Mouse (Mus musculus) heart, adult 2 months (tissue): ENCODE data around the gene Ech1. TPM values are rescaled to one million over a fixed set of nuclear protein-coding genes. Genes with fewer than 3 reads are reported as not detected.

ENCODE experiments used
- DNase-seq, 2 experiments: peaks; one replicate each; pipeline ENCODE4 v3.0.0; 2021
- H3K27ac ChIP-seq: fragments of 200-600 bp; 2 replicates; pipeline ENCODE4 v1.8.1; 2022
- H3K27me3 ChIP-seq: fragments of 200-500 bp; 2 replicates; pipeline ENCODE4 v1.6.1; 2012; ENCODE audit warnings: mild to moderate bottlenecking, low read length, inconsistent platforms, mixed read lengths; ENCODE audit not compliant: control insufficient read depth, insufficient read depth
- H3K36me3 ChIP-seq: fragments of 200-500 bp; 2 replicates; pipeline ENCODE4 v1.6.1; 2012; ENCODE audit warnings: low read length, inconsistent platforms; ENCODE audit not compliant: control insufficient read depth, insufficient read depth
- H3K4me1 ChIP-seq: fragments of 200-500 bp; 2 replicates; pipeline ENCODE4 v1.6.1; 2011; ENCODE audit warnings: low read length; ENCODE audit not compliant: control insufficient read depth, insufficient read depth
- H3K4me3 ChIP-seq: fragments of 200-600 bp; 2 replicates; pipeline ENCODE4 v1.8.1; 2022
- H3K79me2 ChIP-seq: fragments of 200-500 bp; replicated peaks from 2 replicates; pipeline ENCODE4 v1.6.1; 2012; ENCODE audit warnings: mild to moderate bottlenecking, inconsistent platforms, low read length, moderate library complexity, mixed read lengths; ENCODE audit not compliant: control insufficient read depth, insufficient read depth
- H3K9ac ChIP-seq: fragments of 200-500 bp; 2 replicates; pipeline ENCODE4 v1.6.1; 2012; ENCODE audit warnings: low read depth, mild to moderate bottlenecking, control low read depth, inconsistent platforms, low read length, mixed read lengths
- CTCF ChIP-seq: fragments of 200-600 bp; IDR thresholded peaks from 2 replicates; pipeline ENCODE4 v1.8.1; 2022; ENCODE audit warnings: antibody characterized with exemption, mild to moderate bottlenecking, moderate library complexity
- EP300 ChIP-seq: fragments of 200-500 bp; IDR thresholded peaks from 2 replicates; pipeline ENCODE4 v1.6.1; 2011; ENCODE audit warnings: low read depth, low read length, control low read depth; ENCODE audit not compliant: insufficient read depth
- POLR2A ChIP-seq: fragments of 200-500 bp; IDR thresholded peaks from 2 replicates; pipeline ENCODE4 v1.6.1; 2011; ENCODE audit warnings: mild to moderate bottlenecking, low read depth, low read length, control low read depth; ENCODE audit not compliant: insufficient read depth
- WGBS: fragments of 180-500 bp; shearing (Covaris S2); methylation state at CpG from one replicate; pipeline ENCODE4 v1.1.7; 2018; 5-methylcytosine and 5-hydroxymethylcytosine counted together
- intact Hi-C: fragments of 180-260 bp; cut with DNase I; formaldehyde crosslinking; loops from one replicate; pipeline ENCODE4 v1.15.1; 2025
- polyA plus RNA-seq: library from polyadenylated mRNA; depleted of rRNA; stranded (reverse); fragments of >200 nt; gene quantifications from 2 replicates; pipeline ENCODE4 v1.2.3, GENCODE M21; 2012
- total RNA-seq, 2 experiments: library from RNA; stranded (reverse); gene quantifications; 2 replicates each; pipeline ENCODE4 v1.2.3; 2021

The Ech1 gene
- total and polyA plus RNA-seq, 3 experiments = 1,826 to 2,229 (median 2,087) TPM

DNA sequence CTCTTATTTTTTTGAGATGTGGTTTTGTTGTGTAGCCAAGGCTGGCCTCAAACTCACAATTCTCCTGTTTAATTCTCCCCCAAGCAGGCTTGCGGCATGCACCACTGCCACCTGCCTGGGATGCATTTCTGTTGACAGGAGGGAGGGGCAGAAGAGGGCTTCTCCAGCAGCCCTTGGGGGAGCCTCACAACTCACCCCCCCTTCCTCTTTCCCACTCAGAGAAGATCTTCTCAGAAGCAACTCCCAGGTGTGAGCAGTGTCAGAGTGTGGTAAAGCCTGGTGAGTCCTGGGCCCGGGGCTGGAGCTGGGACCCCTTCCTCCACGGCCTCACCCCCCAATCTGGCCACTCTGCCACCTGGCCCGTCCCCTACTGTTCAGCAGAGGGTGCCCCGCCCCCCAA, 39.9 kb upstream of the Ech1 start:
- Histone ChIP-seq H3K27me3 (no peaks in the 10 kb centered on the region), H3K36me3 (no peaks in the 10 kb centered on the region), H3K27ac (no peak overlapping the region), H3K79me2 (no peaks in the 10 kb centered on the region), H3K4me3 (no peak overlapping the region), H3K4me1 (peaks cover 6% of the 10 kb centered on the region), H3K9ac (no peak overlapping the region)
- 90% methylated on average over 5 of the region's 5 CpGs for WGBS
- TF ChIP-seq CTCF (no peak), EP300 (no peak), POLR2A (no peak)
- intact Hi-C loops = no loop called here
- DNase-seq = no peak

DNA sequence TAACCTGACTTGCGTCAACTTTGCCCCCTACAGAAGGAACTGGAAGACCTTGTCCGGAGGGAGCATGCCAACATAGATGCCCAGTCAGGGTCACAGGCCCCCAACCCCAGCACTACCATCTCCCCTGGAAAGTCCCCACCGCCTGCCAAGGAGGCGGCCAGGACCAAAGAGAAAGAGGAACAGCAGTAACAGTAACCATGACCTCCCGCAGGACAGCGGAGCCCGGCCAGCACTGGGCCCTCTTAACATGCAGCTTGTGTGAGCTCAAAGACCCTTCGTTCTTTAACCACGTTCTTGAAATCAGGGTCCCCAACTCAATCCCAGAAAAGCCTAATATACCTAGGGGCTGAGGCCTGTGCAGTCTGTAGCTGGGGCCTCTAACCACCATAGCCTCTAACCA, 37.1 kb upstream of the Ech1 start:
- Histone ChIP-seq H3K79me2 (no peaks in the 10 kb centered on the region), H3K4me3 (no peak overlapping the region), H3K27me3 (no peaks in the 10 kb centered on the region), H3K36me3 (no peaks in the 10 kb centered on the region), H3K27ac (no peak overlapping the region), H3K9ac (no peak overlapping the region), H3K4me1 (peaks cover 3% of the 10 kb centered on the region; the same call in 1 of the 2 replicates)
- intact Hi-C loops = no loop called here
- TF ChIP-seq POLR2A (no peak), CTCF (no peak), EP300 (no peak)
- WGBS = 89% methylated on average over 9 of the region's 9 CpGs
- DNase-seq = no peak

- TF ChIP-seq EP300 (no peak), CTCF (no peak), POLR2A (no peak)
- Histone ChIP-seq H3K27ac (no peak within 1 kb of the TSS), H3K9ac (no peak within 1 kb of the TSS; the same call in 1 of the 2 replicates), H3K79me2 (no peaks in the 10 kb centered on the region), H3K36me3 (no peaks in the 10 kb centered on the region), H3K27me3 (no peaks in the 10 kb centered on the region), H3K4me1 (peaks cover 3% of the 10 kb centered on the region; the same call in 1 of the 2 replicates), H3K4me3 (no peak within 1 kb of the TSS)
- intact Hi-C loops = no loop called here
- DNase-seq = peak in 1 of 2 experiments; percentile 67
- WGBS = 52% methylated on average over 5 of the region's 5 CpGs
Measured at GRCm38 (mm10) chr7:28788307-28789195, 36.5 kb upstream of the Ech1 start, which contains the start of gene Rinl. TSS of gene Rinl (plus strand) at chr7:28788969.

DNA sequence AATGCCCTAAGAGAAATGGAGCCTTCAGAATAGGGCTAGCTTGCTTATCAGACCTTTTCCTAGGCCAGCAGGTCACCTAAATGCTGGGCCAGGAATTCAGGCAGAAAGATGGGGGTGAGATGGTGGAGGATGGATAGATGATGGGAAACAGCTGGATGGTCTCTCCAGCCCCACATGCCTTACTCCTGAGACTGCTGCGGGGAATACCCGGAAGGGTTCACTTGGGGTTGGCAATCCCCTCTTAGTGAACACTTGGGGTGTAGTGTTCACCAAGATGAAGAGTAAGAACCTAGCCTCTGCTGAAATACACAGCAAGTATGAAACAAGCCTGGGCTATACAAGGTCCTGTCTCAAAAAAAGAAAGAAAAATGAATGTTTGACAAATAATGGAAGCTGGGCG, 35.8 kb upstream of the Ech1 start:
- TF ChIP-seq POLR2A (no peak), CTCF (no peak), EP300 (no peak)
- Histone ChIP-seq H3K9ac (no peak overlapping the region; the same call in 1 of the 2 replicates), H3K79me2 (no peaks in the 10 kb centered on the region), H3K36me3 (no peaks in the 10 kb centered on the region), H3K4me1 (peaks cover 3% of the 10 kb centered on the region; the same call in 1 of the 2 replicates), H3K27ac (no peak overlapping the region), H3K27me3 (no peaks in the 10 kb centered on the region), H3K4me3 (no peak overlapping the region)
- intact Hi-C loops = no loop called here
- WGBS = 74% methylated on average over 3 of the region's 3 CpGs
- no peak for DNase-seq

DNA sequence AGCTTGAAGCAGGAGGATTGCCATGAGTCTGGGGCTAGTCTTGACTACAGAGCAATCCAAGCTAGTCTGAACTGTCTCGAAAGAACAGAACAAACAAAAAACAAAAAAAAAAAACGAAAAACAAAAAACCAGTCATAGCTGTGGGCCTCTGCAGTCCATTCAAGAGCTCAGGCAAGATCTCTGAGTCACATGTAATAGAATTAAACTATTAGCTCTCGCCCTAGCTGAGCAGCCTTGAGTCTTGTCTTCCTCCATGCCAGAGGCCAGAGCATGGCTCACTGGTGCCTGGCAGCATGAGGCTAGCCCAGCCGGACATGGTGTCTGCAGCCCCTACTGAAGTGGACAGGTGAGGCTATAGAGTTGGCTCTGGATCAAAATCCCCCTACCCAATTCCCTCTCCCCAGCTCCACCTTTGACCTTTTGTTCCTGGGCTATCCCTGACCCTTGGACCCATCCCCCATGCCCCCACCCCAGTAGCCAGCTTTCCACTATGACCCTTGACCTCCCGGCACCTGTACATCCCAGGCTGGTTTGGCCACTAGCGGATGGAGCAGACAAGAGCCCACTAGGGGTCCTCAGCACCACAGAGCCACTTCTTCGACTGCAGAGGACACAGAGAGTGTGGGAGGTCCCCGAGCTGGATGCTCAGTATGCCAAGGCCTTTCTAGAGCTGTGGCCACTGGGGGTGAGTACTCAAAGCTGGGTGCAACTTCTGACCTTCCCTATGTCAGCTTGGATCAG, 34.8 kb upstream of the Ech1 start:
- no peak for TF ChIP-seq EP300
- no peak for TF ChIP-seq POLR2A
- TF ChIP-seq CTCF = peak; percentile 34
- H3K27me3 ChIP-seq = no peaks in the 10 kb centered on the region
- H3K4me1 ChIP-seq = peaks cover 3% of the 10 kb centered on the region; the same call in 1 of the 2 replicates
- no peak overlapping the region for H3K9ac ChIP-seq
- H3K27ac ChIP-seq = no peak overlapping the region
- no peaks in the 10 kb centered on the region for H3K36me3 ChIP-seq
- no peaks in the 10 kb centered on the region for H3K79me2 ChIP-seq
- intact Hi-C loops = no loop called here
- WGBS = 70% methylated on average over 8 of the region's 8 CpGs
- no peak for DNase-seq
- H3K4me3 ChIP-seq = no peak overlapping the region
